Mouse (Mus musculus) frontal cortex, postnatal 10 days (tissue): ENCODE data around the gene Smim26.

ENCODE experiments used
- DNase-seq, 2 experiments: peaks; one replicate each; pipeline ENCODE4 v3.0.0; 2022; ENCODE audit warnings: low spot score in 2 of 2, mixed read lengths in 1 of 2

The Smim26 gene

GRCm38 (mm10) chr2:144635644-144636320, 41.9 kb downstream of the Smim26 start:
- DNase-seq: peak; percentile 48 to 54

- no peak for DNase-seq
Observed at GRCm38 (mm10) chr2:144637204-144637603, 43.4 kb downstream of the Smim26 start.

DNA sequence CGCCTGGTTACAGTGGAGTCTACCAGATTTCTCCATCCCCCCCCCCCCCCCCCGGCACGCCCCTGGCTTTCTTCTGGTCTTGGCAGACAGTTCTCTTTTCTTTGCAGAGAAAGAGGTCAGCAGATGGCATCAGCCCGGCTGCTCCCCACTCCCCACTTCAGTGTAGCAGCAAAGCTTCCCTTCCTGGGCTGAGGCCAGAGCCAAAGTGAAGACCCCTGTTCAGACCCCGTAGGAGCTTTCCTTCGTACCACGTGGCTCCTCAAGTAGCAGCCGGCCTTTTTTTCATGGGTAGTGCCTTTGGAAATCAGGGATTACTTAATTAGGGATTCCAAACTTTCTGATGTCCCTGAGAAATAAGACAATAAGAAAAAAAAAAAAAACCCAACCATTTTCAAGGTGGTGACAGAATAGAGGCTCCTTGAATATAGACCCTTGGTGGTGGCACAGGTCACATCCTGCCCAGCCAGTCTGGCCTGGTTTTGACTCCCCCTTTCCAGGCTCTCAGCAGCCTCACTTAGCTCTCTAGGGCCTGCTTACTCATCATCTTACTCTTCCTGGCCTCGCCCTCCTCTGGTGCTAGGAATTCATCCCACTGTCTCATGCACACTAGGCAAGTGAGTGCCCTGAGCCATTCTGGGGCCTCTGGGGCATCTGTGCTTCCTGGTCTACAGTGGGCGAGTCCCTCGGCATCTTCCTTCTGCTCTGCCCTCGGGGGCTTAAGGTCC, 44.0 kb downstream of the Smim26 start:
- DNase-seq: no peak

DNA sequence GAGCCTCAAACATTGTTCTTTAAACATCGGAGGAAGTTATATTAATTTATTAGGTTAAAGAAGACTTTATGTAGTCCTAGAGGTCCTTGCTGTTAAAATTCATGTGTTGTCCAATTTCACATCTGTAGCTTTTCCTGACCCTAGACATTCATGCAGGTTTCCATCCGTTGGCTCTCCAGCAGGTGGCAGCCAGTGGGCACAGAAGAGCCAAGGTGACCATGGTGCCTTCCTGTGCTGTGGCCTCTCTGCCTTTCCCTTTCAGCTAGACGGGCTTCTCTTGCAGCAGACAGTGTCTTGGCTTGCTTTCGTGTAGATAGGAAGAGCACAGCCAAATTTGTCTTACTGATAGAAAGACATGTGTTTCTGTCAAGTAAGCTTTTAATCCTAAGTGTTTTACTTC, 44.9 kb downstream of the Smim26 start:
- DNase-seq: no peak

DNA sequence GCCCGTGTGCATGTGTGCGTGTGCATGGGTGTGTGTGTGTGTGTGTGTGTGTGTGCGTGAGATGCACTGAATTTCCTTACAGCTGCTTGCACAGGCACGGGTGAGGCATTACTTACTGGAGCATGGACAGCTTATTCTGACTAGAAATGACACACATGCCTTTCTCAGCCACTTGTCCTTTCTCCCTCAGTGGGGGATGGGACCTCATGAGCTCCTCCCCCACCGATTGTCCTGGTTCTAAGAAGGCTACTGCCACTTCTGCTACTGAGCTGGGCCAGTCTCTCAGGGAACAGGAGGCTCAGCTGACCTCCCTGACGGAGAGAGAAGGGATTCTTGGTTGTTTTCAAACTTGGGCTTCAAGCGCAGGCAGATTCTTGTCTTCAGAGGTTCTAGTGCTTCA, 46.2 kb downstream of the Smim26 start:
- no peak for DNase-seq

GRCm38 (mm10) chr2:144641991-144642390, 48.1 kb downstream of the Smim26 start:
- no peak for DNase-seq
